Mouse (Mus musculus): ENCODE results near the gene Gfer.

The Gfer gene

GRCm38 (mm10) chr17:24677500-24678080 is 18.4 kb downstream of the Gfer start:
- POLR2A ChIA-PET, result interaction anchor here (0.6 to 6.8 kb wide), 33 partner anchors 8 to 1360 kb away, joined by 3 to 50 read pairs (median 4); partner anchors contain the start of genes Traf7 (in 3 of the 4), Pkd1 (in 2 of the 4), Syngr3 (in 2 of the 4) and Zfp598 (in 2 of the 4)

GRCm38 (mm10) chr17:24676877-24677276 is 19.1 kb downstream of the Gfer start:
- ChIA-PET CTCF (interaction anchor here in 3 of 4 experiments (0.7 to 2.8 kb wide), 16 partner anchors 9 to 204 kb away, joined by 3 to 18 read pairs (median 4); partner anchors contain the start of genes Mlst8 (in 2 of the 3), Pkd1 (in 1 of the 3), Rnf151 (in 1 of the 3) and Rps2 (in 1 of the 3)), POLR2A (interaction anchor here (0.6 to 6.8 kb wide), 33 partner anchors 7 to 1360 kb away, joined by 3 to 50 read pairs (median 6); partner anchors contain the start of genes Pkd1 (in 3 of the 4), Nthl1 (in 2 of the 4), Syngr3 (in 2 of the 4) and Traf7 (in 2 of the 4))

More at GRCm38 (mm10) chr17:24677500-24678080, 18.4 kb downstream of the Gfer start:
- CTCF ChIA-PET, result interaction anchor here (0.6 to 2.8 kb wide), 7 partner anchors 8 to 505 kb away, joined by 3 to 10 read pairs (median 3); partner anchors contain the start of genes Msrb1 (in 1 of the 4), Pkd1 (in 1 of the 4) and Zfp598 (in 1 of the 4)

- ChIA-PET CTCF (interaction anchor here (0.6 to 2.8 kb wide), 41 partner anchors 8 to 212 kb away, joined by 3 to 18 read pairs (median 3); partner anchors contain the start of genes Mlst8 (in 3 of the 4), Nthl1 (in 2 of the 4), Pkd1 (in 2 of the 4) and Tsc2 (in 2 of the 4)), POLR2A (interaction anchor here (0.6 to 6.8 kb wide), 55 partner anchors 8 to 284 kb away, joined by 3 to 50 read pairs (median 4); partner anchors contain the start of genes Traf7 (in 4 of the 4), Rnf151 (in 3 of the 4), Rps2 (in 3 of the 4) and Mlst8 (in 2 of the 4))
These were observed 19.8 kb downstream of the Gfer start for GRCm38 (mm10) chr17:24676187-24676586.

GRCm38 (mm10) chr17:24674277-24674676 is 21.7 kb downstream of the Gfer start:
- ChIA-PET POLR2A (interaction anchor here (0.6 to 8.9 kb wide), 17 partner anchors 12 to 706 kb away, joined by 3 to 182 read pairs (median 5); partner anchors contain the start of genes Traf7 (in 3 of the 4), Syngr3 (in 2 of the 4), Mlst8 (in 1 of the 4) and Pkd1 (in 1 of the 4)), CTCF (interaction anchor here in 1 of 4 experiments (0.5 kb wide), 1 partner anchor 78 kb away, joined by 3 read pairs; no protein-coding TSS in a partner anchor)

GRCm38 (mm10) chr17:24672141-24672540 is 23.8 kb downstream of the Gfer start:
- POLR2A ChIA-PET, result interaction anchor here in 3 of 4 experiments (0.6 to 8.9 kb wide), 29 partner anchors 8 to 421 kb away, joined by 3 to 182 read pairs (median 5); partner anchors contain the start of genes Npw (in 2 of the 3), Pkd1 (in 2 of the 3), Traf7 (in 2 of the 3) and Ccnf (in 1 of the 3)
- CTCF ChIA-PET, result interaction anchor here in 1 of 4 experiments (1.0 kb wide), 1 partner anchor 44 kb away, joined by 3 read pairs; no protein-coding TSS in a partner anchor

- POLR2A ChIA-PET, result interaction anchor here in 3 of 4 experiments (0.7 to 8.9 kb wide), 39 partner anchors 9 to 420 kb away, joined by 3 to 182 read pairs (median 6); partner anchors contain the start of genes Traf7 (in 3 of the 3), Ccnf (in 2 of the 3), Mlst8 (in 2 of the 3) and Npw (in 2 of the 3)
- CTCF ChIA-PET, result interaction anchor here in 1 of 4 experiments (1.0 kb wide), 1 partner anchor 43 kb away, joined by 3 read pairs; no protein-coding TSS in a partner anchor
These were observed 24.6 kb downstream of the Gfer start for GRCm38 (mm10) chr17:24671346-24671745.

- CTCF ChIA-PET, result interaction anchor here in 3 of 4 experiments (0.5 to 2.6 kb wide), 10 partner anchors 8 to 312 kb away, joined by 3 to 10 read pairs (median 3); partner anchors contain the start of genes Nthl1 (in 1 of the 3), Pkd1 (in 1 of the 3), Tbl3 (in 1 of the 3) and Tsc2 (in 1 of the 3)
- POLR2A ChIA-PET, result interaction anchor here (0.6 to 8.9 kb wide), 74 partner anchors 8 to 501 kb away, joined by 3 to 182 read pairs (median 6); partner anchors contain the start of genes Mlst8 (in 3 of the 4), Nthl1 (in 3 of the 4), Tbl3 (in 3 of the 4) and Traf7 (in 3 of the 4)
These were observed 25.6 kb downstream of the Gfer start for GRCm38 (mm10) chr17:24670246-24670844.

GRCm38 (mm10) chr17:24669545-24670245 is 26.3 kb downstream of the Gfer start, which contains the start of gene Zfp598:
Zfp598 (plus strand) TSS chr17:24669687.
- CTCF ChIA-PET, result interaction anchor here in 3 of 4 experiments (0.5 to 3.0 kb wide), 24 partner anchors 8 to 318 kb away, joined by 3 to 15 read pairs (median 3); partner anchors contain the start of genes Nthl1 (in 2 of the 3), Pkd1 (in 2 of the 3), Tbl3 (in 2 of the 3) and Tsc2 (in 2 of the 3)
- POLR2A ChIA-PET, result interaction anchor here (0.6 to 8.9 kb wide), 114 partner anchors 8 to 500 kb away, joined by 3 to 182 read pairs (median 4); partner anchors contain the start of genes Nthl1 (in 4 of the 4), Tsc2 (in 4 of the 4), Mlst8 (in 3 of the 4) and Pkd1 (in 3 of the 4)

- CTCF ChIA-PET, result interaction anchor here in 3 of 4 experiments (0.7 to 3.0 kb wide), 22 partner anchors 9 to 318 kb away, joined by 3 to 15 read pairs (median 3); partner anchors contain the start of genes Nthl1 (in 2 of the 3), Pkd1 (in 2 of the 3), Tbl3 (in 2 of the 3) and Tsc2 (in 2 of the 3)
- POLR2A ChIA-PET, result interaction anchor here (0.6 to 8.9 kb wide), 104 partner anchors 8 to 527 kb away, joined by 3 to 182 read pairs (median 5); partner anchors contain the start of genes Nthl1 (in 4 of the 4), Tsc2 (in 4 of the 4), Mlst8 (in 3 of the 4) and Pkd1 (in 3 of the 4)
These were observed 26.8 kb downstream of the Gfer start for GRCm38 (mm10) chr17:24669214-24669544.

- ChIA-PET CTCF (interaction anchor here (0.6 to 3.0 kb wide), 40 partner anchors 8 to 1536 kb away, joined by 3 to 21 read pairs (median 4); partner anchors contain the start of genes Nthl1 (in 4 of the 4), Tsc2 (in 3 of the 4), Npw (in 2 of the 4) and Pkd1 (in 2 of the 4)), POLR2A (interaction anchor here (0.5 to 8.9 kb wide), 59 partner anchors 8 to 909 kb away, joined by 3 to 182 read pairs (median 4); partner anchors contain the start of genes Npw (in 4 of the 4), Nthl1 (in 4 of the 4), Tsc2 (in 4 of the 4) and Pkd1 (in 3 of the 4))
These were observed 28.5 kb downstream of the Gfer start for GRCm38 (mm10) chr17:24667416-24667815.

GRCm38 (mm10) chr17:24667011-24667410 is 28.9 kb downstream of the Gfer start:
- ChIA-PET POLR2A (interaction anchor here (0.5 to 8.9 kb wide), 48 partner anchors 9 to 908 kb away, joined by 3 to 182 read pairs (median 4); partner anchors contain the start of genes Nthl1 (in 4 of the 4), Tsc2 (in 4 of the 4), Npw (in 3 of the 4) and Pkd1 (in 3 of the 4)), CTCF (interaction anchor here (0.6 to 3.0 kb wide), 37 partner anchors 8 to 1536 kb away, joined by 3 to 21 read pairs (median 5); partner anchors contain the start of genes Nthl1 (in 4 of the 4), Tsc2 (in 3 of the 4), Npw (in 2 of the 4) and Pkd1 (in 2 of the 4))

GRCm38 (mm10) chr17:24658017-24658758 is 37.8 kb downstream of the Gfer start, which contains the start of gene Npw:
Npw (minus strand) TSS chr17:24658457.
- POLR2A ChIA-PET, result interaction anchor here (0.6 to 3.9 kb wide), 35 partner anchors 9 to 244 kb away, joined by 3 to 41 read pairs (median 6); partner anchors contain the start of genes Nthl1 (in 3 of the 4), Traf7 (in 3 of the 4), Tsc2 (in 3 of the 4) and Zfp598 (in 3 of the 4)

GRCm38 (mm10) chr17:24654969-24655368 is 41.0 kb downstream of the Gfer start:
- POLR2A ChIA-PET, result interaction anchor here in 1 of 4 experiments (0.7 to 3.5 kb wide), 10 partner anchors 11 to 601 kb away, joined by 3 to 14 read pairs (median 3); partner anchors contain the start of genes Syngr3, Traf7 and Zfp598

More at GRCm38 (mm10) chr17:24658017-24658758, 37.8 kb downstream of the Gfer start, which contains the start of gene Npw:
- CTCF ChIA-PET, result interaction anchor here in 3 of 4 experiments (0.6 to 3.8 kb wide), 7 partner anchors 8 to 64 kb away, joined by 3 to 21 read pairs (median 3); partner anchors contain the start of genes Slc9a3r2 (in 1 of the 3), Tbl3 (in 1 of the 3) and Zfp598 (in 1 of the 3)

GRCm38 (mm10) chr17:24653967-24654710 is 41.8 kb downstream of the Gfer start:
- POLR2A ChIA-PET, result interaction anchor here (0.7 to 3.1 kb wide), 16 partner anchors 10 to 1505 kb away, joined by 3 to 13 read pairs (median 3); partner anchors contain the start of genes Nthl1 (in 2 of the 4), Traf7 (in 2 of the 4), Tsc2 (in 2 of the 4) and Zfp598 (in 2 of the 4)
- CTCF ChIA-PET, result interaction anchor here in 3 of 4 experiments (0.5 to 2.0 kb wide), 15 partner anchors 13 to 1578 kb away, joined by 3 to 15 read pairs (median 4); partner anchors contain the start of genes Zfp598 (in 2 of the 3), E4f1 (in 1 of the 3), Mlst8 (in 1 of the 3) and Nthl1 (in 1 of the 3)

More at GRCm38 (mm10) chr17:24654969-24655368, 41.0 kb downstream of the Gfer start:
- CTCF ChIA-PET, result interaction anchor here in 2 of 4 experiments (1.0 to 2.0 kb wide), 6 partner anchors 14 to 115 kb away, joined by 3 to 8 read pairs (median 6); partner anchors contain the start of genes Nthl1 (in 1 of the 2), Tsc2 (in 1 of the 2) and Zfp598 (in 1 of the 2)

Data from embryonic stem cell, embryonic (primary cell).